Mouse (Mus musculus): ENCODE measurements around the gene Epn1. TPM values are rescaled to one million over a fixed set of nuclear protein-coding genes. Genes with fewer than 3 reads are reported as not detected.
"Not testable (repeated sequence)": the region's sequence is repeated elsewhere in the genome, so short reads cannot be mapped to it uniquely, and the experiment has no call there.

Epn1 gene
- total RNA-seq, 2 experiments from 2014 or later, result 74.6 to 76.4 TPM

DNA sequence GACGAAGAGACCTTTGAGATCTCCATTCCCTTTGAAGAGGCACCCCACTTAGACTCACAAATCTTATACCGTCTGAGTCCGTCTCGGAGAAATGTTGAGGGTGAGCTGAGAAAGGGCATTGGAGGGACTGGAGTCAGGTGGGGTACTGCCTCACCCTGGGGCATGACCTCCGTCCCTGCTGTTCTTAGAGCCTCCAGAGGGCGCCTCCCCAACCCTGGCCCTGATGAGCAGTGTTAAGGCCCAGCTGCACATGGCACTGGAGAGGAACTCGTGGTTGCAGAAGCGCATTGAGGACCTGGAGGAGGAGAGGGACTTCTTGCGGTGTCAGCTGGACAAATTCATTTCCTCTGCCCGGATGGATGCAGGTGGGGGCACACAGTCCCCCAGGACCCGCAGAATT, 22.2 kb upstream of the Epn1 start:
- no peak for ATAC-seq (ENCODE audit: poor library complexity, severe bottlenecking)

DNA sequence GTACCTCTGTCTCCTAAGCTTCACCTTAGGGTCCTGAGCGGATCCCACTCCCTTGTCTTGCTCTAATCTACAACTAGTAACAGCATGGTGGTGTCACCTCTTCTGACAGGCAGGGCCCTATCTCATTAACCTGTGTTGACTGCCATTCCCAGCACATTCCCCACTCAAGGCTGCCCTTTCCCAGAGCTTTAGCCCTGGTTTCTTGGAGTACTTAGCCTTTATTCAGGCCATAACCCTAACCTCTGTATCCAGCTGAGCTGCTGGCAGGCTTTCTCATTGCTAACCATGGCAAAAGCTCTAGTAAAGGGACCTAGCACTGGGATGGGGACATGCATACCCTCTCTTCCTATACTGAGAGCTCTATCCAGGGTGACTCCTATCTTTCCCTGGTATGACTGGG, 21.4 kb upstream of the Epn1 start:
- no peak for ATAC-seq (ENCODE audit: poor library complexity, severe bottlenecking)

DNA sequence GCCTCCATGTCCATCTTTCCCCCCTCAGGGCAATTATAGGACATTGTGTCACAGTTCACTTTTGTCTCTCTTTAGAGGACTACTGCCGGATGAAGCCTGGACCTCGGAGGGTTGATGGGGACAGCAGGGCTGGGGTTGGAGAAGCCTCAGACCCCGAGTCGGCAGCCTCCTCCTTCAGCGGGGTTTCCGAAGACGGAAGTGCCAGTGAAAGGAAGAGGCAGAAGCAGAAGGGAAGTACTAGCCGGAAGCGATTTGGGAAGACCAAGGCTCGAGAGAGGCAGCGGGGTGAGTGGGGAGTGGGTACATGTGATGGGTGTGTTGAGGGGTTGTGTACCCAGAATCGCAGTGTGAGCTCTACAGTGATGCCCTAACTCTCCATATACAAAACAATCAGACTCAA, 20.6 kb upstream of the Epn1 start:
- no peak for ATAC-seq (ENCODE audit: poor library complexity, severe bottlenecking)

DNA sequence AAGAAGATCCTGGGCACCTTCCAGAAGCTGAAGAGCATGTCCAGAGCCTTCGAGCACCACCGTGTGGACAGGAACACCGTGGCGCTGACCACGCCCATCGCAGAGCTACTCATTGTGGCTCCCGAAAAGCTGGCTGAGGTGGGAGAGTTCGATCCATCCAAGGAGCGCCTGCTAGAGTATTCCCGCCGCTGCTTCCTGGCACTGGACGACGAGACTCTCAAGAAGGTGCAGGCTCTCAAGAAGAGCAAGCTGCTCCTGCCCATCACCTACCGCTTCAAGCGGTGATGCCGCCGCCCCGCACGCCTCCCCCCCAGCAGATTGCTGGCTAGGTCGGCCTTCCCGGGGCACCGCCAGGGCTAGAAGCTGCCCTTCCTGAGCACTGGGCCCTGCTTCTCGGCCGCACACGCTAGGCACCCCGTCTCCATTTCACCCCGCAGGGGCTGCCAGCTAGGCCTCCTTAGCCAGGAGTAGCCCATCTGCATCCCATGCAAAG, 19.8 kb upstream of the Epn1 start:
- peak; percentile 36 for ATAC-seq (ENCODE audit: poor library complexity, severe bottlenecking)

DNA sequence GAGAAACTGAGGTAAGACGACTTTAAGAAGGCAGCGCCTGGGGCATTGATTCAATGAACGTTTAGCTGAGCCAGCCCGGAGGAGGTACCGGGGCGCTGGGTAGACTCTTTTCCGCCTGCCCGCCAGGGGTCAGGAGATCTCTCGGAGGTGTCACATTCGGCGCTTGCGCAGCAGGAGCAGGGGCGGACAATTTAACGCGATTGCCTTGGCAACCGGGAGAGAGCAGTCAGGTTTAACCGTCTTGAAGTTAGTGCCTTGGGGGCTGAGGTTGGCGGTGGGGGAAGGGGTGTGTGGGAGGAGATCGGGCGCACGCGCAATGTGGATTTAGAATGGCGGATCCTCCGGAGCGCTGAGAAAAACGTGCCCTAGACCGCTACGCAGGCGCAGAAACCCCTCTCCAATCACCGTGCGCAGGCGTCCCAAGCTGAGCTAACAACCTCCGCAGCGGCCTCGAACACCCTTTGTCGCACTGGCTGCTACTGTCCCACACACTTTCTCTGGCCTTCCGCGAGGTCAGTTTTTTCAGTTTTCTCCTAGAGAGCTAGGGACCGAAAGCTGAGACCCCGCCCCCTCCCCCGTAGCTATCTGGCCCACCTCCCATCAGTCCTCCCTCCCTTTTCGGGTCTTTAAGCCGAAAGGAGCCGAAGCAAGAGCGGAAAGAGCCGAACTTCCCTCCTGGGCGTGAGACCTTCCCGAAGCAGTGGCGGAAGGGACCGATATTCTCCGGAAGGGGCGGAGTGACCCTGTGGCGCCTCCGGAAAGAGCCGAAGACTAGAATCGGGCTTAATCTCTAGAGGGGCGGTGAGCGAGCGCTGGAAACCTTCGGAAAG, 18.9 kb upstream of the Epn1 start:
- ATAC-seq (ENCODE audit: poor library complexity, severe bottlenecking), result peak; percentile 70

DNA sequence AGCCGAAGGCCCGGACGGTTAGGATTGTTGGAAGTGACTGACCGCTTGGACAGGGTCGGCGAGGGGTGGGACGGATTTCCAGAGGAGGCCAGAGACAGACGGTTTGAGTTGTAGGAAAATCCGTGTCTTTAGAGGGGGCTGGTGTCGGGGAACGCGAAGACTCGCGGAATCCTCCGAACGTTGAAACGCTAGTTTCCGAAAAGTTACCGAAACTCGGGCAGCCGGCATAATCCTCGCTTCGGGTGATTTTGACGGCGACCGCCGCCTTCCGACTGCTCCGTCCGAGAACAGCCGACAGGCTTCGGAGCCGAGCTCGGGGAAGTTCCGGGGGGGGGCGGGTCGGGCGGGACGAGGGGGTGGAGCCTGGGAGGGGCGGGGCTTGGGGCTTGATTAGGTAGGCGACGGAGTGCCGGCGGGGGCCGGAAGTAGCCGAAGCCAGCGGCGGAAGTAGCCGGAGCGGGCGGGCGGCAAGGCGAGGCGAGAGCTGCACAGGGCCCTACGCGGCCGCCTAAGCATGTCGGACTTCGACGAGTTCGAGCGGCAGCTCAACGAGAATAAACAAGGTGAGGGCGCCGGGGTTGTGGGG, 18.2 kb upstream of the Epn1 start, which contains the start of gene U2af2:
TSS of gene U2af2 (plus strand) at position 370 of the 586 bp plus-strand sequence.
- ATAC-seq (ENCODE audit: poor library complexity, severe bottlenecking), result peak; percentile 52

DNA sequence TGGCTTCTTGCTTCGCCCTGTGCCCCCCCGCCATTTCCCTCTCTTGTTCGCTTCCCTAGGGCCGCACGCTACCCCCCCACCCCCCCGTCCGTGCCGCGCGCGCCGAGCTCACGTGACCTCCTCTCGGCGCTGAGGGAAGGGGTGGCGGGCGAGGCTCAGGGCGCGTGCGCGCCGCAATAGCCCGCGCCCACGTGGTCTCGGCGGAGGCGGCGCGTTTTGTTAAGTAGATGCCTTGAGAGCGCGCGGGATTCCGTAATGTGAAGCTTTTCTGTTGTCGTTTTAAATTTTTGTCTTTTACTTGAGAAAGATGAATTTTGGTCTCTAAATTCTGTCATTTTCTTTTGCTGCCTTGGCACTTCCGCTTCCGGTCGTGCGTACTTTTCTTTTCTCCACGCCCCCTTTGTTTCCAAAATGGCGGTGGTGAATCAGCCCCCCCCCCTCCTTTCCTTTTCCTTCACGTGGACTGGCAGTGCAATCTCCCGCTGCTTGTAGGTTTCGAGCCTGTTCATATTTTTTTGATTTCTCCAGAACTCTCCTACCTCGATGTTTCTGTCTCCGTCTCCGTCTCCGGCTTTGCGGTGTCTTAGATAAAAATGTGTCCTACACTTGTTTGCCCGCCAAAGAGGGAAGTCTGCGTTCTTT, 17.6 kb upstream of the Epn1 start:
- ATAC-seq (ENCODE audit: poor library complexity, severe bottlenecking), result peak; percentile 22

DNA sequence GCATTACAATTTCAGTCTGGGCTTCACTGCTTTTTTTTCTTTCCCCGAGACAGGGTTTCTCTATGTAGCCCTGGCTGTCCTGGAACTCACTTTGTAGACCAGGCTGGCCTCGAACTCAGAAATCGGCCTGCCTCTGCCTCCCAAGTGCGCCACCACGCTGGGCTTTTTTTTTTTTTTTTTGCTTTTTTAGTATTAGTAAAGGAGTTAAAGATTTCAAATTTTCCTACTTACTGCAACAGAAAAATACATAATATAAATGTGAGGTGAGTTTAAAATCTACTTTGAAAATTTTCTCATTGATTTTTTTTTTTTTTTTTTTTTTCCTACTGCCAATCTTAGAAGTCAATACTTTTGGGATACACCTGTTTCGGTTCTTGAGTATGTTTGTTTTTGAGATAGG, 15.1 kb upstream of the Epn1 start:
- ATAC-seq (ENCODE audit: poor library complexity, severe bottlenecking), result no peak

DNA sequence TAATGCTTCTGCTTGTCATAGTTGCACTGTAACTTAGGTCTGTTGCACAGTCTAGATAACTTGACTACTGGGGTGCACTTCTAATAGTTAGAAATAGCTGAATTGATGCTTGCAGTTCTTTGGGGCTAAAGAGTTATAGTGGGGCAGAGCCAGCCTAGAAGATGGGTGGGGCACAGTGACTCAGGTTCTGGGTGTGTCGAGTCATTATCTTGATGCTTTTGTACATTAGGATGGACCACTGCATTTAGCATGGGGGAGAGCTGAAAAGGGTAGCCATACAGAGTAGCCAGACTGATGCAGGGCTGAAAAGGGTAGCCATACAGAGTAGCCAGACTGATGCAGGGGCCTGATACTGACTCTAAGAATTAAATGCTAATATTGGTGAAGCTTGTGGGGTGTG, 6.4 kb upstream of the Epn1 start:
- ATAC-seq (ENCODE audit: poor library complexity, severe bottlenecking), result no peak

DNA sequence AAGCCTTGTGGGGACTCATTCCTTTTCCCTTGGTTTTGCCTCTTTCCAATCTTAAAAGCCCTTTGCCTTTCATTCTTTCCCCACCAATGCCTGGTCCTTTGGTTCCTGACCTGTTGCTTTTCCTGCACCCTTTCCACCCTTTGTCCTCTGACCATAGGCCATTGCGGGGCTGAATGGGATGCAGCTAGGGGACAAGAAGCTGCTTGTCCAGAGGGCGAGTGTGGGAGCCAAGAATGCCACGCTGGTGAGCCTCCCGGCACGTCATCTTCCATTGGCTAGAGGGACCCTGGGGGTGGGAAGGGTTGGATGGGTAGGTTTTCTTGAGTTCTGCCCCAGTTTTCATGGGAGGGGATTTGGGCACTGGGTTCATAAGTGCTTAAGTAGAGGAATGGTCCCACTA, 5.1 kb upstream of the Epn1 start:
- no peak for ATAC-seq (ENCODE audit: poor library complexity, severe bottlenecking)

DNA sequence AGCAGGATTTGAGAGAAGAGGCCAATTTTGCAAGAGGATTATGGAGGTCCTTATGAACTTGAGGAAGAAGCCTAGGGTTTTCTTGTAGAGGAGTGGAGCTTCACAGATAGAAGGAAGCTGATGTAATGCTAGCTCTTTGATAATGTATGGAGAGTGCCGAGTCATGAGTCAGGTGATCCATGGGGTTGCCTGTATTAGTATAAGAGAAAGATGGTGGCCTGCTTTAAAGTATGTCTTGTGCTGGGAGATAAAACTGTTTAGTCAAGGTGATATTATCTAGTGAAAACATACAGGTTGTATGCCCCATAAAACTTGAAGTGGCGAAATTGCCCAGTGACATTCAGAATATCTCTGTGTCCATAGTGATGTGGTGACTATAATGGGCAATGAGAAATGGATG, 3.1 kb upstream of the Epn1 start:
- no peak for ATAC-seq (ENCODE audit: poor library complexity, severe bottlenecking)

DNA sequence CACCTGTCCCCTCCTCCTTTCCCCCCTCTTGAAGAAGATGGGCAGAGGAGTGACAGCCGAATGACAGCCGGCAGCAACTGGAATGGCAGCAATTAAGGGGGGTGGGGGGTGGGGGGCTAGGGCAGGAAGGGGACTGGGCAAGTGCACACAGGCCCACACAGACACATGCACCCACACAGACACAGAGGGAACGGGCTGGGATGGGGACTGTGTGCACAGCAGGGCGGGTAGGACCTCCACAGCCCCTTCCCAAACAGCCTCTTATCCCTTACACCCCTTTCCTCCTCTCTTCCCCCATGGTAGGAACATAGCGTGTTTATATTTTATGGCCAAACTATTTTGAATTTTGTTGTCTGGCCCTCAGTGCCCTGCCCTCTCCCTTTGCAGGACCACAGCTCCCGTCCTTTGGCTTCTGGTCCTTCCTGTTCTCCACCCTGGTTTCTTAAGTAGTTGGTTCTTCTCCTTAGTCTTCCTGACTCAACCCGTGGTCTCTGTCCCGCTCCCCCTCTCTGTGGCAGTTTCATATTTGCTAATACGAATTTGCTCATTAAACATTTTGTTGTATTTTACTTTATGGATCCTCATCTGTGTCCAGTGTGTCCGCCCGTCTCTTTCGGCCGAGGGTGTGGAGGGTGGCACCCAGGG, 548 bp upstream of the Epn1 start:
- not testable (repeated sequence) for ATAC-seq (ENCODE audit: poor library complexity, severe bottlenecking)

DNA sequence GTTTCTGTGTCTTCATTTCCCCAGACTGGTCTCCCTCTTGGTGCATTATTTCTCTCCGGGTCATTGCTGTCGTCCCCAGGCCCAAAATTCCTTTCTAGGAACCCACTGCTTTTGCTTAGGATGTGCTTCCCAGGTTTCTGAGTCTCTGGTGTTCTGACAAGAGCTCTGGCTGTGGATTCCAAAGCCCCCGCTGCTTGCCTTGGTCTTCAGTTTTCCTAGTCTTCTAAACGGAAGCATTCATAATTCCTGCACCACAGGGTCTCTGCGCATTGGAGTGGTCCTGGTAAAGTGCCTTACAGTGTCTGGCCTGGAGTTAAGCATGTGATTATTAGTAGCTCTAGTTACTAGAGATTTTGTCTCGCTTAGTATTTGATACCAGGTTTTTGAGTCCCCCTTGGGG, 780 bp downstream of the Epn1 start:
- ATAC-seq (ENCODE audit: poor library complexity, severe bottlenecking), result no peak

DNA sequence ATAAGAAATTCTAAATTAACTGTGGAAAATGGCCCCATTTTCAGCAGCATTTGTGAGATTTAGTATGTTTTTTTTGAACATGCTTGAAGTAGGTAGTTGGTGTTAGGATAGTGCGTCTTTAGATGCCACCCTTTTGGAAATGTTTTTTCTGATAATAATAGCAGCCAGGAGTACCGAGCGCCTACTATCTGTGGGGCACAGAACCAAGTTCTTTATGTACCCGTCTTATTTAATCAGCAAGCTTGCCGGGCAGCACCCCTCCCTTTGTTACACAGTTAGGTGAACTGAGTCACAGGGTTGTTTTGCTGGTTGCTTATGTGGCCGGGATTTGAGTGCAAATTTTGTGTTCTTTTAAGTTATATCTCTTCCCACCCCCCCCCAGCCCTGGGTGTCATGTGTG, 1.2 kb downstream of the Epn1 start:
- ATAC-seq (ENCODE audit: poor library complexity, severe bottlenecking), result no peak

DNA sequence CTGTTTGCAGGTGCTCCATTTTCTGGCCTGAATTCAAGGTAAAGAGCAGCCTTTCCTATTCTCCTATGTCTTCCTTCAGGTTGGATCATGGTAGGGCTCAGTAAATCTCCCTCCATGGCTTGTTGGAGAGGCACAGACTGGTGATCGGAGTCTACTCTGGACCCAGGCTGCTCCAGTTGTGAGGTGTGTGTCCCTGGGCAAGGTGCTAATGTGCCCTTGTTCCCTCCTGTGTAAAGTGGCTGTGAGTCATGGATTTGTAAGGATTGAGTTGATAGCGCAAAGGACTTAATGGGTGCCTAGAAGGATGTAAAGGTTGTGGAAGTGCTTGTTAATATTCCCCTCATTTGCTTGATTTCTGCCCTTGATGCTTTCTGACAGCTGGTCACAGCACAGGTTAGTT, 1.9 kb downstream of the Epn1 start:
- ATAC-seq (ENCODE audit: poor library complexity, severe bottlenecking), result no peak

DNA sequence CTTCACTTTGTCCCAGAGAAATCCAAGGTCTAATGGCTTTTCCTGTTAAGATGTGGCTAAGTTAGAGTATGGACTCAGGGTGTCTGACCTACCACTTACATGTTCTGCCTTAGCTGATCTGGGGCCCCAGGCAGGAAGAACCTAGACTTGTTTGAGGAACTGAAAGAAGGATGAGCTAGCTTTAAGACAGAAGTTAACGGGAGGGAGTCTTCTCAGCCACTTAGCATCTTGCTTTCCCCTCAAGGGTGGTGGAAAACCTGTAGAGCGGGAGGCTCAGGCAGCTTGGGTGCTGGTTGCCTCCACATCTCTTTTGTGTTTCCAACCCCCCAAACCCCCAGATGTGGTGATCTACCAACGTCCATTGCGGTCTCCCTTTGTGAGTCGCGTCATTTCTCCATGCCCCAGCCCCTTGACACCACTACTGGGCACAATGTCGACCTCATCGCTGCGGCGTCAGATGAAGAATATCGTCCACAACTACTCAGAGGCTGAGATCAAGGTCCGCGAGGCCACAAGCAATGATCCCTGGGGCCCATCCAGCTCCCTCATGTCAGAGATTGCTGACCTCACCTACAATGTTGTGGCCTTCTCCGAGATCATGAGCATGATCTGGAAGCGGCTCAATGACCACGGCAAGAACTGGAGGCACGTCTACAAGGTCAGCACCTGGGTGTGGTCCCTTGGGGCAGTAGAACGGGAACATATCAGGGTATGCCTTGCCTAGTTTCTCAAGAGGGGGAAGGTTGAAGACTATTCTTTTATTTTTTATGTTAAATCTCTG, 3.5 kb downstream of the Epn1 start:
- peak; percentile 58 for ATAC-seq (ENCODE audit: poor library complexity, severe bottlenecking)

DNA sequence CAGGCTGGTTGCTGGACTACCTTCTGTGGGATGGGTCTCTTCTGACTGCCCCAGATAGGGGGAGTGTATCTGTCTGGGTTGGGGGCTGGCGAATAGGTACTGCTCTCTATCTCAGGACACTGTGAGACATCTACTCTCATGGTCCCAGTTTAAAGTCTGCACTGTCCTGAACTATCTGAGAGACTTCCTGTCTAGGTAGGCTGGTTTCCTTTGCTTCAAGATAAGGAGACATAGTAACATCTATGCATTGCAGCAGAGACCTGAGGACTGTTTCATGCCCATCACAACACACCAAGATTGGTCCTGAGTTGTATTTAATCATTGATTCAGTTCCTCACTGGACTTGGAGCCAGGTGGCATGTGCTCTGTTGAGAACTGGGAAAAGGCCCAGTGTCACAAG, 5.5 kb downstream of the Epn1 start:
- ATAC-seq (ENCODE audit: poor library complexity, severe bottlenecking), result no peak

DNA sequence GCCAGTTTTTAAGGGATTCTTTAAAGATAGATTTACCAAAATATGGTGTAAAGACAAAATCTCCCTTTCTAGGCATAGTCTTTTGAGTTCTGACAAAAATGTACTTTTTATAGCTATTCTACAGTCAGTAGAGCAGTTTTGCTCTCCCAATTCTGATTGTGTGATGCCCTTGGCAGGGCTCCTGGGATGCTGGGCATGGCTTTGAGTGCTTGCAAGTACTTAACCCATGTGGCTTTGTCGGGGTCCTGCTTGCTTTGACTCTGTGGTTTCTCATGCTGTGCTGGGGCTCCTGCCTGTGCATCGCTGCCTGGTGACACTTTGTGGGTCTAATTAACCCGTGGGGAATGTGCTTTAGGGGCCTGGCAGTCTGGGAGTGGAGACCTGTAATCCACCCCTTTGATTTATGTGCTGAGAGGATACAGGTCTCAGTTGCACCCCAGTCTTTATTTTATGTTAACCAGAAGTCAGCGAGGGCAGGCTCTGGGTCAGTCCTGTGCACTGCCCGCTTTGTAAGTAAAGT, 6.9 kb downstream of the Epn1 start:
- no peak for ATAC-seq (ENCODE audit: poor library complexity, severe bottlenecking)

DNA sequence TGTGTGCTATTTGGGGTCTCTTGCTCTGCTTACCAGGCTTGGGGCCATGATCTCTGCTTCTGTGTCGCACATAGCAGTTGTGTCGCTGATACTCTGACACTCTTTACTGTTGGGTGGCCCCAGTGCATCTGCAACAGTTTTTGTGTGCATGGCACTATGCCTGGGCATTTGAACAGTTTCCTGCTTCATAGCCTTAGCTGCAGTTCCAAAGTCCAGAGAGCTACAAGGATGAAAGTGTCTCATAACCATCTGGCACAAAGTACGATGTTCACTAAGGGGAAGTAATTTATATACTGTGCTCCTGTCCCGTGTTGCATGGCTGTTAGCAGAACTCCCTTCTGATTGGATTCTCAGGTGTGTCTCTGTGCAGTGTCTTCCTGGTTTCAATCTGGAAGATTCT, 7.9 kb downstream of the Epn1 start:
- ATAC-seq (ENCODE audit: poor library complexity, severe bottlenecking), result no peak

DNA sequence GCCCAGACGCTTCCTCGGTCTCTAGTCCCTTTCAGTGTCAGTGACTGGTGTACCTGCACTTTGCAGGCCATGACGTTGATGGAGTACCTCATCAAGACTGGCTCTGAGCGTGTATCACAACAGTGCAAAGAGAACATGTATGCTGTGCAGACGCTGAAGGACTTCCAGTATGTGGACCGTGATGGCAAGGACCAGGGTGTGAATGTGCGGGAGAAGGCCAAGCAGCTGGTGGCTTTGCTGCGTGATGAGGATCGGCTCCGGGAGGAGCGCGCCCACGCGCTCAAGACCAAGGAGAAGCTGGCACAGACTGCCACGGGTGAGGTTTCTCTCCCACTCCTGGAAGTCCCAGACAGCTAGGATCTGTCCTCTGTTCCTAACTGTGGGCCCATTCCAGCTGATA, 9.8 kb downstream of the Epn1 start:
- no peak for ATAC-seq (ENCODE audit: poor library complexity, severe bottlenecking)
